Mouse (Mus musculus): Measurements from ENCODE around the gene H2-Aa. TPM values are rescaled to one million over a fixed set of nuclear protein-coding genes. Genes with fewer than 3 reads are reported as not detected.
A peak's percentile ranks its signal among the peaks of the same experiment; 100 is the strongest.
"Not testable (repeated sequence)": the region's sequence is repeated elsewhere in the genome, so short reads cannot be mapped to it uniquely, and the experiment has no call there.

H2-Aa gene
- polyA plus RNA-seq, 1 experiment from 2014 or later, result not detected

- no peak for ATAC-seq (replicated peaks; ENCODE audit: insufficient number of reproducible peaks, low FRiP score, low TSS enrichment)
- no peak overlapping the region for H3K4me2 ChIP-seq
- no peaks in the 10 kb centered on the region for H3K9me3 ChIP-seq (replicated peaks; ENCODE audit: control insufficient read depth, low read length)
- peaks cover 3% of the 10 kb centered on the region; the same call in 1 of the 2 replicates for H3K27me3 ChIP-seq (ENCODE audit: control insufficient read depth, insufficient read depth, low read length)
- H3K4me1 ChIP-seq (ENCODE audit: control insufficient read depth, insufficient read depth, low read length), result 0 out of 2 replicates have a peak, but pooled peaks cover 2% of the 10 kb centered on the region
- no peak overlapping the region for H3K27ac ChIP-seq (ENCODE audit: low read depth, low read length)
- no peaks in the 10 kb centered on the region for H3K36me3 ChIP-seq (ENCODE audit: control insufficient read depth, insufficient read depth, low read length)
- WGBS (ENCODE audit: insufficient replicate concordance), result 36% methylated on average over 3 of the region's 3 CpGs
- H3K9ac ChIP-seq (ENCODE audit: low read depth, low read length), result no peak overlapping the region
- no peak overlapping the region for H3K4me3 ChIP-seq (ENCODE audit: low read depth, low read length)
Measured at GRCm38 (mm10) chr17:34313393-34313792, 25.8 kb upstream of the H2-Aa start.

GRCm38 (mm10) chr17:34312185-34312584 lies 24.6 kb upstream of the H2-Aa start:
- Histone ChIP-seq H3K4me3 (ENCODE audit: low read depth, low read length) (no peak overlapping the region), H3K4me2 (no peak overlapping the region), H3K27me3 (ENCODE audit: control insufficient read depth, insufficient read depth, low read length) (peaks cover 6% of the 10 kb centered on the region; the same call in 1 of the 2 replicates), H3K27ac (ENCODE audit: low read depth, low read length) (no peak overlapping the region), H3K4me1 (ENCODE audit: control insufficient read depth, insufficient read depth, low read length) (0 out of 2 replicates have a peak, but pooled peaks cover 2% of the 10 kb centered on the region), H3K9me3 (replicated peaks; ENCODE audit: control insufficient read depth, low read length) (no peaks in the 10 kb centered on the region), H3K36me3 (ENCODE audit: control insufficient read depth, insufficient read depth, low read length) (no peaks in the 10 kb centered on the region), H3K9ac (ENCODE audit: low read depth, low read length) (no peak overlapping the region)
- WGBS (ENCODE audit: insufficient replicate concordance), result 75% methylated on average over 1 of the region's 1 CpGs
- no peak for ATAC-seq (replicated peaks; ENCODE audit: insufficient number of reproducible peaks, low FRiP score, low TSS enrichment)

GRCm38 (mm10) chr17:34310526-34310925 lies 22.9 kb upstream of the H2-Aa start:
- not testable (repeated sequence) for H3K4me1 ChIP-seq (ENCODE audit: control insufficient read depth, insufficient read depth, low read length); H3K9me3 ChIP-seq (replicated peaks; ENCODE audit: control insufficient read depth, low read length); H3K9ac ChIP-seq (ENCODE audit: low read depth, low read length); H3K27me3 ChIP-seq (ENCODE audit: control insufficient read depth, insufficient read depth, low read length); H3K27ac ChIP-seq (ENCODE audit: low read depth, low read length); ATAC-seq (replicated peaks; ENCODE audit: insufficient number of reproducible peaks, low FRiP score, low TSS enrichment); H3K4me2 ChIP-seq; H3K36me3 ChIP-seq (ENCODE audit: control insufficient read depth, insufficient read depth, low read length); H3K4me3 ChIP-seq (ENCODE audit: low read depth, low read length)
- WGBS (ENCODE audit: insufficient replicate concordance), result 62% methylated on average over 3 of the region's 3 CpGs

GRCm38 (mm10) chr17:34309683-34310385 lies 22.2 kb upstream of the H2-Aa start:
- no peak for ATAC-seq (replicated peaks; ENCODE audit: insufficient number of reproducible peaks, low FRiP score, low TSS enrichment)
- Histone ChIP-seq H3K4me1 (ENCODE audit: control insufficient read depth, insufficient read depth, low read length) (0 out of 2 replicates have a peak, but pooled peaks cover 2% of the 10 kb centered on the region), H3K36me3 (ENCODE audit: control insufficient read depth, insufficient read depth, low read length) (no peaks in the 10 kb centered on the region)

GRCm38 (mm10) chr17:34309225-34309624 lies 21.6 kb upstream of the H2-Aa start:
- peak overlapping the region; percentile 58 for H3K4me2 ChIP-seq
- 22% methylated on average over 10 of the region's 10 CpGs for WGBS (ENCODE audit: insufficient replicate concordance)
- H3K36me3 ChIP-seq (ENCODE audit: control insufficient read depth, insufficient read depth, low read length), result no peaks in the 10 kb centered on the region
- peak overlapping the region; percentile 62 for H3K9ac ChIP-seq (ENCODE audit: low read depth, low read length)
- H3K4me1 ChIP-seq (ENCODE audit: control insufficient read depth, insufficient read depth, low read length), result 0 out of 2 replicates have a peak, but pooled peaks cover 2% of the 10 kb centered on the region
- H3K27me3 ChIP-seq (ENCODE audit: control insufficient read depth, insufficient read depth, low read length), result 0 out of 2 replicates have a peak, but pooled peaks cover 3% of the 10 kb centered on the region
- peak overlapping the region; percentile 49 for H3K4me3 ChIP-seq (ENCODE audit: low read depth, low read length)
- H3K27ac ChIP-seq (ENCODE audit: low read depth, low read length), result no peak overlapping the region
- ATAC-seq (replicated peaks; ENCODE audit: insufficient number of reproducible peaks, low FRiP score, low TSS enrichment), result no peak
- H3K9me3 ChIP-seq (replicated peaks; ENCODE audit: control insufficient read depth, low read length), result no peaks in the 10 kb centered on the region

More at GRCm38 (mm10) chr17:34309683-34310385, 22.2 kb upstream of the H2-Aa start:
- peaks cover 6% of the 10 kb centered on the region; the same call in 1 of the 2 replicates for H3K27me3 ChIP-seq (ENCODE audit: control insufficient read depth, insufficient read depth, low read length)
- peak overlapping the region; percentile 62 for H3K9ac ChIP-seq (ENCODE audit: low read depth, low read length)
- no peaks in the 10 kb centered on the region for H3K9me3 ChIP-seq (replicated peaks; ENCODE audit: control insufficient read depth, low read length)
- H3K27ac ChIP-seq (ENCODE audit: low read depth, low read length), result no peak overlapping the region
- WGBS (ENCODE audit: insufficient replicate concordance), result 24% methylated on average over 38 of the region's 38 CpGs
- H3K4me2 ChIP-seq, result peak overlapping the region; percentile 58
- H3K4me3 ChIP-seq (ENCODE audit: low read depth, low read length), result peak overlapping the region; percentile 49

GRCm38 (mm10) chr17:34308161-34308560 lies 20.5 kb upstream of the H2-Aa start:
- Histone ChIP-seq H3K27ac (ENCODE audit: low read depth, low read length) (no peak overlapping the region), H3K4me3 (ENCODE audit: low read depth, low read length) (no peak overlapping the region), H3K4me1 (ENCODE audit: control insufficient read depth, insufficient read depth, low read length) (0 out of 2 replicates have a peak, but pooled peaks cover 2% of the 10 kb centered on the region), H3K36me3 (ENCODE audit: control insufficient read depth, insufficient read depth, low read length) (no peaks in the 10 kb centered on the region), H3K4me2 (no peak overlapping the region), H3K9me3 (replicated peaks; ENCODE audit: control insufficient read depth, low read length) (no peaks in the 10 kb centered on the region), H3K9ac (ENCODE audit: low read depth, low read length) (no peak overlapping the region), H3K27me3 (ENCODE audit: control insufficient read depth, insufficient read depth, low read length) (0 out of 2 replicates have a peak, but pooled peaks cover 3% of the 10 kb centered on the region)
- ATAC-seq (replicated peaks; ENCODE audit: insufficient number of reproducible peaks, low FRiP score, low TSS enrichment), result no peak
- 67% methylated on average over 4 of the region's 4 CpGs for WGBS (ENCODE audit: insufficient replicate concordance)

- H3K27me3 ChIP-seq (ENCODE audit: control insufficient read depth, insufficient read depth, low read length), result 0 out of 2 replicates have a peak, but pooled peaks cover 3% of the 10 kb centered on the region
- ATAC-seq (replicated peaks; ENCODE audit: insufficient number of reproducible peaks, low FRiP score, low TSS enrichment), result no peak
- H3K4me1 ChIP-seq (ENCODE audit: control insufficient read depth, insufficient read depth, low read length), result 0 out of 2 replicates have a peak, but pooled peaks cover 2% of the 10 kb centered on the region
- no peaks in the 10 kb centered on the region for H3K9me3 ChIP-seq (replicated peaks; ENCODE audit: control insufficient read depth, low read length)
- H3K4me3 ChIP-seq (ENCODE audit: low read depth, low read length), result no peak overlapping the region
- no peak overlapping the region for H3K4me2 ChIP-seq
- H3K27ac ChIP-seq (ENCODE audit: low read depth, low read length), result no peak overlapping the region
- no peak overlapping the region for H3K9ac ChIP-seq (ENCODE audit: low read depth, low read length)
- H3K36me3 ChIP-seq (ENCODE audit: control insufficient read depth, insufficient read depth, low read length), result no peaks in the 10 kb centered on the region
Measured at GRCm38 (mm10) chr17:34307216-34307615, 19.6 kb upstream of the H2-Aa start.

GRCm38 (mm10) chr17:34306407-34306806 lies 18.8 kb upstream of the H2-Aa start:
- no peak overlapping the region for H3K27ac ChIP-seq (ENCODE audit: low read depth, low read length)
- WGBS (ENCODE audit: insufficient replicate concordance), result 73% methylated on average over 2 of the region's 2 CpGs
- no peak for ATAC-seq (replicated peaks; ENCODE audit: insufficient number of reproducible peaks, low FRiP score, low TSS enrichment)
- H3K36me3 ChIP-seq (ENCODE audit: control insufficient read depth, insufficient read depth, low read length), result no peaks in the 10 kb centered on the region
- no peaks in the 10 kb centered on the region for H3K9me3 ChIP-seq (replicated peaks; ENCODE audit: control insufficient read depth, low read length)
- 0 out of 2 replicates have a peak, but pooled peaks cover 3% of the 10 kb centered on the region for H3K27me3 ChIP-seq (ENCODE audit: control insufficient read depth, insufficient read depth, low read length)
- H3K4me2 ChIP-seq, result no peak overlapping the region
- H3K4me3 ChIP-seq (ENCODE audit: low read depth, low read length), result no peak overlapping the region
- H3K9ac ChIP-seq (ENCODE audit: low read depth, low read length), result no peak overlapping the region
- 0 out of 2 replicates have a peak, but pooled peaks cover 2% of the 10 kb centered on the region for H3K4me1 ChIP-seq (ENCODE audit: control insufficient read depth, insufficient read depth, low read length)

Data from heart, embryonic 11.5 days (tissue).